Mouse (Mus musculus): Measurements from ENCODE around the gene Exosc7.

The Exosc7 gene

DNA sequence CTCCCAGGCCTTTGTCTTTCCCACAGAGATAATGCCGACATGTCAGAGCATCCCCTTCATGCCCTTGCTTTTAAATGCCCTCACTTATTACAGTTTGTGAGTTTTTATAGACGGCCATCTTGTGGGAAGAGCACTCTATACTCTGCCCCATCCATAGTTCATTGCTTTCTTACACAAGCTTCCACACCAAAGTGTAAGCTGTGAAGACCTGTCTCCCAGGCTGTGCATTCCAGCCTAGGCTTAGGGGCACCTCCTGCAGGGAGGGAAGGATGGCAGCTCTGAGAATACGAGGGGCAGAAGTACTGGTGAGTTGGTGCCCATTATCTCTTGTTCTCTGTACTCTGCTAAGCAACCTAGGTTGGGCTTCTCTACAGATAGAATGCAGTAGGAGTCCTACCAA lies 20.0 kb downstream of the Exosc7 start:
- in situ Hi-C loops (cut with MboI; ENCODE audit: low pct_unique_long_range_greater_than_20kb in 1 of 2, low sequenced_read_pairs in 2 of 2, unreplicated experiment in 1 of 2) = no loop called here

DNA sequence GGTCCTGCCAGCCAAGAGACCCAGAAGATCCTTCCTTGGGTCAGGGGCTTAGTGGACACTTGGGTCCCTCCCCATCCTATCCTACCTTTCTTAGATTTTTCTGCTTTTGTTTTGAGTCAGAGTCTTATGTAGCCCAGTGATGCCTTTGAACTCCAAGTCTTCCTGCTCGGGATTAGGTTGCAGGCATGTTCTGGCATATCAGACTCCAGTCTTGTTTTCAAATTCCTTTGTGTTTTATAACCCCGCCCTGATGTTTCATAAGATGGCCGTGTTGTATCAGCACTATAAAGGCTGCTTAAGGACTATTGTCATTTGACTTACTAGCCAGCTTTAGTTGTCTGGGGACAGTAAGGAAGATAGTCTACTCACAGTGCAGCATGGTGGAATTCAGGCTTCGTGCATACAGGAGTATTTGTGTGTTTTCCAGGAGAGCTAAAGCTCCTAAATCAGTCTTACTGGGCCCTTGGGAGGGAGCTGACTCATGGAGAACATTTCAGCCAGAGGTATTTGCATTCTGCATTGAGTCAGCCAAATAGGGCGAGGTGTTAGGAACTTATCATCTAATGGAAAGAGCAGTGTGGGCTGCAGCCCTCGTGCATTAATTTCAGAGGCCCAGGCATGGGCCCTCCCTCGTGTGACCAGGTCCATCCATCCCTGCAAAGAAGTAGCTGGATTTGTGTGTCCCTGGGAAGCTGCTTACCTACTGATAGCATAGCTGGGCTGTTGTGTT lies 24.1 kb downstream of the Exosc7 start:
- in situ Hi-C loops (cut with MboI; ENCODE audit: low pct_unique_long_range_greater_than_20kb in 1 of 2, low sequenced_read_pairs in 2 of 2, unreplicated experiment in 1 of 2) = no loop called here

DNA sequence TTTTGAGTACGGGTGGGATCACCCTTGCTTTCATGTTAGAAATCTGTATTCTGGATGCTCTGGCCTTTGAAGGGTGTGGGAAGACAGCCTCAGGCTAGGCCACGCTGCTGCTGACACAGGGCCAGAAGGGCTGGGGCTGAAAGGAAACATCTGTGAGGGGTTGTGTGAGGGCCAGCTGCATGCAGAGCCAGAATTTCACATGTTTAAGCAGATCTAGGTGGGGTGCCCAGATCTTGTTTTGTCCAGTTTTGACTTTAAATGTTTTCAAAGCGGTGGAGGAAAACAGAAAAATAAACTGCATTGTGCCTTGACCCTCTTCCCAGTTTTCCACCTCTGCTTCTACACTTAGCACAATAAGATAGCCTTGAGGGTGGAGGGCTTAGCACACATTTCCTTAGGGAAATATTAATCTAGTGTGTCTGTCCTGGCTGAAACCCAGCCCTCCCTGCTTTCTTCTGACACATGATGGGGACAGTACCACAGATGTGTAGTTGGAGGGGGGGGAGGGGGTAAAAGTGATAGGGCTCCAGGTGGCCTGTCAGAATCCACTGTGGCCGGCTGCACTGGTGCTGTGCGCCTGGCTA lies 26.0 kb downstream of the Exosc7 start:
- in situ Hi-C loops (cut with MboI; ENCODE audit: low pct_unique_long_range_greater_than_20kb in 1 of 2, low sequenced_read_pairs in 2 of 2, unreplicated experiment in 1 of 2) = no loop called here

DNA sequence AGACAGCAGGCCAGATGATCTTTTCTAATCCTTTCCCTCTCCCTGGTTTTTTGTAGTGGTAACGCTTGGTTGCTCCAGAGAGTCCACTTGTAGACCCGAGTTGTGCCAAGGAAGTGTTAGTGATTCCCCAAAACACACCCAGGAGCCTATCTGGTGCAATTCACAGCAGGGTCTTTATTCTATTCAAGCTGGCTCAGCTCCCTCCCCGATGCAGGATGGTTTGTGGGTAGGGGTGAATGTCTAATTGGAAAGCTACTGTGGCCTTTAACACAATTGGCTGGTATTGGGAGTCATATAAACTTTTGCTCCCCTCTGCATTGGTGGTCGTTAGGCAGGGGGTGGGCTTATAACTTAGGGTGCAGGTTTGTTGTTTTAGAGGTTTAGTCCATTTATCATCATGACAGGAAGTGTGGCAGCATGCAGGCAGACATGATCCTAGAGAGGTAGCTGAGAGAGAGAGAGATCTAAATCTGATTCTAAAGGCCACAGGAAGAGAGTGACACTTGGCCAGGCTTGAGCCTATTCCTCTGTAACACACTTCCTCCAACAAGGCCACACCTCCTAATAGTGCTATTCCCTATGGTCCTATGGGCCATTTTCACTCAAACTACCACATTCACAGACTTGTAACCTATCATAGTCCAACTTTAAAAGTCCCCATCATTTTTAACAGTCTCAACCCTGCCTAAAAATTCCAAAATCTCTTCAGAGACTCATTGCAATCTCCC lies 27.0 kb downstream of the Exosc7 start:
- in situ Hi-C loops (cut with MboI; ENCODE audit: low pct_unique_long_range_greater_than_20kb in 1 of 2, low sequenced_read_pairs in 2 of 2, unreplicated experiment in 1 of 2) = no loop called here

DNA sequence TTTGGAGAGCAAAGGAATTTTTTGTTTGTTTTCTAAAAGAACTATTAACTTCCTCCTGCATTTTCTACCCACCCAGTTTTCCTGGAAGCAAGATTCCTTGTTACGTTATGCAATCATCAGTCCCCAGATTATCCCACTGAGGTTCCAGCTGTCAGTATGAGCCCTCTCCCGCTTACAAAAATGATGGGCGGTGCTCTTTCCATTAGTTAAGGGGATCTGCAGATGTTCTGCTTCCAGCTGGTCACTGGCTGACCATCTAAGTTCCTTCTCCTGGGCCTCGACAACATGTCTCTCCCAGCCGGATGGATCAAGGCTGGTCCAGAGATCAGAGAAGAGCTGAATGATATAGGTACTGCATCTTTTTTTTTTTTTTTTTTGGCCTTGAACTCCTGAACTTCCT lies 35.4 kb downstream of the Exosc7 start:
- in situ Hi-C loops (cut with MboI; ENCODE audit: low pct_unique_long_range_greater_than_20kb in 1 of 2, low sequenced_read_pairs in 2 of 2, unreplicated experiment in 1 of 2) = no loop called here

DNA sequence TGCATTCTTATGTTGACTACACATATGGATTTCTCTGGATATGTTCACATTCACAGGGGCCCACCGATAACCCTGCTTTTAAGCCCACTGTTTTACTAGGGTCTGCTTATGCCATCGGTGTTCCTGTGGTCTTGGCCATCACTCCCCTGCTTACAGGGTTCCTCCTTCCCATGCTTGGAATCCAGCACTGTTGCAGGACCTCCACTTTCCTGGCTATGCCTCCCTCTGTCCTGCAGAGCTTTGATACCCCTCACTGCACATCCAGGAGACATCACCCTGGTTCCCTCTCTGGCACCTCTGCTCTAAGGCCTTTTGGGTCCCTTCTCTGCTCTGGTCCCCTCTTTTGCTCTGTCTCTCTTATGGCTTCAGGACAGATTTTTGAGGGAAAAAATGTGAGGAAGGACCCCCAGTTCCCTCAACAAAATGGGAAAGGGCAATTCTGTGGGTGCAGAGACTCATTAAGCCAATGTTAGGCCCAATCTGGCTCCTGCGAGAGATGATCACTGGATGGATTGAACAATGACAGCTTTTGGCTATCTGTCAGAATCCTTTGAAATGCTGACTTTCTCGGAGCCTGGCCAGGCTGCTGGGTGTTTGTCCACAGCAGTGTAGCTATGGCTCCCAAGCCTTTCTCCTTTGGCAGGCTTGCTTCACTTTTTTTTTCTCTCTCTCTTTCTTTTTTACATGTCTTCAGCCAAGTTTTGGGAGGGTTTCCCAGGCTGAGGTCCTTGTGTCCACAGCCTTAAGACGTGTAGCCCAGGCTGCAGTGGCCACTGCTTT lies 37.4 kb downstream of the Exosc7 start, which contains the start of gene Clec3b:
TSS of gene Clec3b (plus strand) at position 706 of the 780 bp plus-strand sequence.
- in situ Hi-C loops (cut with MboI; ENCODE audit: low pct_unique_long_range_greater_than_20kb in 1 of 2, low sequenced_read_pairs in 2 of 2, unreplicated experiment in 1 of 2) = loop anchor here in 1 of 2 experiments (25.0 kb wide), 1 partner anchor 362 kb away; no protein-coding TSS in a partner anchor

DNA sequence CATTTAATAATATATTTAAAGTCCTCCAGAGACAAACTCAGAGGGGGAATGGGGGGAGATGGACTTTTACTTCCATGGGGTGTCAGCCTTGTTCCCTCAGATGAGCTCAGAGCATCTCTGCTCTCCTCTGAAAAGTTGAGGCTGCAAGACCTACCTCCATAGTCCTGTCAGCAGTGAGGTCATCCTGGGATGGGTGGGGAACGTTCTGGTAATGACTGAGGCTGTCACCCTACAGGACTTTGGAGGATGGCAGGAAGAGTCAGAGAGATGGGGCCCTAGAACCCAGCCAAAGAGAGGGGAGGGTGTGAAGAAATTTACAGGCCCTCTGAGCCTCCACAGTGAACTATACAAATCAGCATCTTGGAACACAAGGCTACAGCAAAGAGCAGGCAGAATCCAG lies 38.5 kb downstream of the Exosc7 start:
- in situ Hi-C loops (cut with MboI; ENCODE audit: low pct_unique_long_range_greater_than_20kb in 1 of 2, low sequenced_read_pairs in 2 of 2, unreplicated experiment in 1 of 2) = loop anchor here in 1 of 2 experiments (25.0 kb wide), 1 partner anchor 361 kb away; no protein-coding TSS in a partner anchor

DNA sequence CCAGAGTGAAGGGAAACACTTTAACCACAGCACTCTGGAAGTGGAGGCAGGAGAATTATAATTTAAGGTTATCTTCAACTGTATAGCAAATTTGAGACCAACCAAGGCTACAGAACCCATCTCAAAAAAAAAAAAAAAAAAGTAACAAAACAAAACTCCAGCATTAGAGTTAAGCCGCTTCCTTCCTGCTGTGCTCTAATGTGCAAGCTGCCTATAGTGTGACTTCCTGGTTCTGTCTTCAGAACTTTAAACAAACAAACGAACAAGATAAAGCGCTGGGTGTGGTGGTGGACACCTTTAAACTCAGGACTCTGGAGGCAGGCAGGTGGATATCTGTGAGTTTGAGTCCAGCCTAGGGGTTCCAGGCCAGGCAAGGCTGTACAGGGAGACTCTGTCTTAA lies 39.0 kb downstream of the Exosc7 start:
- in situ Hi-C loops (cut with MboI; ENCODE audit: low pct_unique_long_range_greater_than_20kb in 1 of 2, low sequenced_read_pairs in 2 of 2, unreplicated experiment in 1 of 2) = loop anchor here in 1 of 2 experiments (25.0 kb wide), 1 partner anchor 360 kb away; no protein-coding TSS in a partner anchor

DNA sequence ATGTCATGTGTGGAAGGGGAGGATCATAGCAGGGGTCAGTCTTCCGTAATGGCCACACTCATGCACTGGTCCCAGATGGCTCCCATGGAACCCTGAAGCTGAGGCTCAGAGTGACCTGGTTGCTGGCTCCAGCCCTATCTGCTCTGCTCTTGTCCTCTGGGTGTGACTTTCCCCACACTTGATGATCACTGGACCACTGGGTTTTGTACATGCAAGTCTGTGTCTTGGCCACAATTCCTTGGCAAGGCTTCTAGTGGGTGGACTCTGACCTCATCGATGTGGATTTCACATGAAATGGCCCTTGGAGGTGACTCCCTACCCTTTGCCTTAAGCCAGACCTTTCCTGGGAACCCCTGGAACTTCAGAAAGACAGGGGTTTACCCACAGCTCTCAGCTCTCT lies 40.1 kb downstream of the Exosc7 start:
- in situ Hi-C loops (cut with MboI; ENCODE audit: low pct_unique_long_range_greater_than_20kb in 1 of 2, low sequenced_read_pairs in 2 of 2, unreplicated experiment in 1 of 2) = loop anchor here in 1 of 2 experiments (25.0 kb wide), 1 partner anchor 359 kb away; no protein-coding TSS in a partner anchor

DNA sequence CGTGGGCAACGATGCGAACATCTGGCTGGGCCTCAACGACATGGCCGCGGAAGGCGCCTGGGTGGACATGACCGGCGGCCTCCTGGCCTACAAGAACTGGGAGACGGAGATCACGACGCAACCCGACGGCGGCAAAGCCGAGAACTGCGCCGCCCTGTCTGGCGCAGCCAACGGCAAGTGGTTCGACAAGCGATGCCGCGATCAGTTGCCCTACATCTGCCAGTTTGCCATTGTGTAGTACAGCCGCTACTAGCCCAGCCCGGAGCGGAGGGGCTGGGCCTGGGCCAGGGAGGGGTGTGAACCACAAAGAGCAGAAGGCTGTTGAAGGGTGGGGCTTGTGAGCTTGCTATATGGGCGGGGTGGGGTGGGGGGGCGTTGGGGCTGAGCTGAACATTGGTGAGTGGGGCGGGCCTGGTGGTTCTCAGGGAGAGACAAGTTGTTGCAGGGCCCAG lies 43.9 kb downstream of the Exosc7 start:
- in situ Hi-C loops (cut with MboI; ENCODE audit: low pct_unique_long_range_greater_than_20kb in 1 of 2, low sequenced_read_pairs in 2 of 2, unreplicated experiment in 1 of 2) = loop anchor here in 1 of 2 experiments (25.0 kb wide), 1 partner anchor 355 kb away; no protein-coding TSS in a partner anchor

DNA sequence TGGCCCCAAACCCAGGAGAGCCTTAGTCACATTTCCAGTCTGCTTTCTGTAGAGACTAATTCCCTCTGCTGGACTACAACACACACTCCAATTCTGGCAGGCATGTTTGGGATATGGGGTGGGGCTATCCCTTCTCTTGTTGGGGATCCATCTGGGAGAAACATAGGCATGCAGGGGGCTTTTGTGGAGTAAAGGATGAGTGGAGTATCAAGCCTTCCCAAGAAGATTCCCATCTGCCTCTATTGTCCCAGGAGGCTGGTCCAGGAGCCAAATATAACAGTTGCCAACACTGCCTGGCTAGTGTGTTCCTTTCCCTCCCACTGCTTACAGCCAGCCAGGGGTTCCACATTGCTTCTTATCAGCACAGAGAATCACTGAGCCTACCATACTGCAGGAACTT lies 44.7 kb downstream of the Exosc7 start:
- in situ Hi-C loops (cut with MboI; ENCODE audit: low pct_unique_long_range_greater_than_20kb in 1 of 2, low sequenced_read_pairs in 2 of 2, unreplicated experiment in 1 of 2) = loop anchor here in 1 of 2 experiments (25.0 kb wide), 1 partner anchor 355 kb away; no protein-coding TSS in a partner anchor

DNA sequence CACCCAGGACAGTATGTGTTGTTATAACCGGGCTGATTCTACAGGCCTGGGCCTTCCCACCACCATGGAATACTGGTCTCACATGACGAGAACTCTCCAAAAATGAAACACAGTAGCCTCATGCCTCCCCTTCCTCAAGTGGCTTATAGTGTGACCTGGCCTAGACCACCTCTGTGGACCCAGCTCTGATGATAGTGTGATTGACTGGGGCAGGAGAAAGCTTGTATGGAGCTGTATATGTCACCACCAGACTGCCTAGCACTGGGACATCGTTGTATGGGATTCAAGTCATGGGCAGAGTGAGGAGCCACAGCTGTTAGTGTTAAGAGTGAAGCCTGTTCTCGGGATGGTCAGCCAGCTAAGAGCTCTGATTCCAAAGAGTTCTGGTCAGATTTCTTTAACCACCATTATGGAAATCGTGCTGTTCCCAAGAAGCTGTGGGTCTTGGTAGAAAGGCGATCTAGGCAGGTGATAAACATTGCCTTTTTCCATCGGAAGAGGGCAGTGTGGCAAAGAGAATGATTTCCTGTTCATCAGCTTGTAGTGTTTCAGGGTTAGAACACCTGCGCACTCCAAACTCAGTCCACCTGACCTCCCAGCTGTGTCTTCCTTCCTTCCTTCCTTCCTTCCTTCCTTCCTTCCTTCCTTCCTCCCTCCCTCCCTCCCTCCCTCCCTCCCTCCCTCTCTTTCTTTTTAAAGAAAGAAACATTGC lies 45.3 kb downstream of the Exosc7 start:
- in situ Hi-C loops (cut with MboI; ENCODE audit: low pct_unique_long_range_greater_than_20kb in 1 of 2, low sequenced_read_pairs in 2 of 2, unreplicated experiment in 1 of 2) = loop anchor here in 1 of 2 experiments (25.0 kb wide), 1 partner anchor 354 kb away; no protein-coding TSS in a partner anchor

DNA sequence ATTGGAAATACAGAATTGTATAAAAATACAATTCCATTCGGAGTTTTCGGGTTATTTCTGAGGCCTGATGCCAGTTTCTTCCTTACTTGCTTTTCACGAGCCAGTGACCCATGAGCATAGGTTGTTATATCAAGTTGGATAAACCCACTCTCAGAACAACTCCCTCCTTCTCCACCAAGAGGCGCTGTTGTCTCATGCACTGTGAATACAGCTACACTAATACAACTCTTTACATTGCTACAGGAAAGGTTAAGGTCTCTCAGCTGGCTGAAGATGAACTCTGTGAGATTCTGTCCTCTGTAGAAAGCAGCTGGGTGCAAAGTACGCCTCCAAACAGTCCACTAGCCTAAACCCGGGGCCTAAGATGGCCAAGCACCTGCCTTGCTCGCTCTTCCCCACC lies 46.3 kb downstream of the Exosc7 start:
- in situ Hi-C loops (cut with MboI; ENCODE audit: low pct_unique_long_range_greater_than_20kb in 1 of 2, low sequenced_read_pairs in 2 of 2, unreplicated experiment in 1 of 2) = loop anchor here in 1 of 2 experiments (25.0 kb wide), 1 partner anchor 353 kb away; no protein-coding TSS in a partner anchor

DNA sequence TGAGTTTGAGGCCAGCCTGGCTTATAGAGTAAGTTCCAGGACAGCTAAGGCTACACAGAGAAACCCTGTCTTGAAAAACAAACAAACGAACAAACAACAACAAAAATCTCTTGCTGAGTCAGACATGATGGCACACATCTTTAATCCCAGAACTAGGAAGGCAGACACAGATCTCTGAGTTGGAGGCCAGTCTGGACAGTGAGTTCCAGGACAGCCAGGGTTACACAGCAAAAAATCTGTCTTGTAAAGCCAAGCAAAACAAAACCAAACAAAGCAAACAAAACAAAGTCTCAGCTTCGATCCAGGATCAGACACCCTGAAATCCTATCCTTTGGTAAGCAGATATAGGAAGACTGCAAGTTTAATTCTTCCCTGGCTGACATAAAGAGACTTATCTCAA lies 48.8 kb downstream of the Exosc7 start:
- in situ Hi-C loops (cut with MboI; ENCODE audit: low pct_unique_long_range_greater_than_20kb in 1 of 2, low sequenced_read_pairs in 2 of 2, unreplicated experiment in 1 of 2) = loop anchor here (5.0 to 25.0 kb wide), 3 partner anchors 91 to 351 kb away; no protein-coding TSS in a partner anchor

DNA sequence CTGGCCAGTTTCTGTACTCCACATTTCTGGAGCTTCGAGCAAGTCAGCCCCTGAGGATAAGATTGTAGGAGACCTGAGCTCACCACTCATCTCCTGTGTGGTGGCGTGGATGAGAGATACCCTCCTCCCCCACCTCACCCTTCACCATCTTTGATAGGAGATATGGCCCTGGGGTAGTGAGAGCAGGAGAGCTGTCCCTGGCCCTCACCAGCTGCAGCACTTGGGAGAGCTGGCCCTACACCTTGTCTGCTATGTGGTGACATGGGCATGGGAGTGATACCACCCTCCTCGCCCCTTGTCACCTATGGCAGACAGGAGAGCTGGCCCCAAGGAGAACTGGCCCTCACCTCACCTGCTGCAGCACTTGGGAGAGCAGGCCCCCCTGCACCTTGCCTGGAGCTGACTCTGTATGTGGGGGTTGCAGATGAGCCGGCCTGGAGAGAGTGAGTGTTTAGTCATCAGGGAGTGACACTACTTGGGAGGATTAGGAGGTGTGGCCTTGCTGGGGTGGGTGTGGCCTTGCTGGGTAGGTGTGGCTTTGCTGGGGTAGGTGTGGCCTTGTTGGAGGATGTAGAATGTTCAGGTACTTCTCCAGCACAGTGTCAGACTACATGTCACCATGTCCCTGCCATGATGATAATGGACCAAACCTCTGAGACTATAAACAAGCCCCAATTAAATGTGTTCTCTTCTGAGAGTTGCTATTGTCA lies 50.1 kb downstream of the Exosc7 start:
- in situ Hi-C loops (cut with MboI; ENCODE audit: low pct_unique_long_range_greater_than_20kb in 1 of 2, low sequenced_read_pairs in 2 of 2, unreplicated experiment in 1 of 2) = loop anchor here (5.0 to 25.0 kb wide), 3 partner anchors 89 to 349 kb away; no protein-coding TSS in a partner anchor

DNA sequence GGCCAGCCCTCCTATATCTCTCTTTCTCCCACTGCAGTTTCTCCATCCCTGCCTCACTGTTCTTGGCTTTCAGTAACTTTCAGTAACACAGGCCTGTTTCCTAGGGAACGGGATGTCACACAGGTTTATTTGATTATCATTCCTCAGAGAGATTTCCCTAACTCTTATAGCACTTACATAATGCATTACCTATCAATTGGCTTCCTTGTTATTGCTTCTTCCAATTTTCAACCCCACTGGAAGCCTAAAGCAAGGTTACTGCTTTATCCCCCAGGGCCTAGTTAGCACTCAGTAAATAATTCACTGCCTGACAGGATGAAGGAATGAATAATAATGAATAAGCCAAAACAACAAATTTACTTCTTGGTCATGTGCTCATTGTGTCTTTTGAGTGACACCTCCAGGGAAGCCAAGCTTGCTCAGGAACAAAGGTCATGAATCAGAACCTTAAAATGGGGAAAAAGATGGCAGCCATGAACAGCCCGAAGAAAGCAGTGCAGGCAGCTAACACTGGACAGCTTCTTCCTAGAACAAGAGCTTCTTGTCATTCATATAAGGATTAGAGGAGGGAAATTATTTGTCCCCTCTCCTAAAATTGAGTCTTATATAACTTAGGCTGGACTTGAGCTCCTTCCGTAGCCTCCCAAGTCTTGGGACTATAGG lies 52.9 kb downstream of the Exosc7 start:
- in situ Hi-C loops (cut with MboI; ENCODE audit: low pct_unique_long_range_greater_than_20kb in 1 of 2, low sequenced_read_pairs in 2 of 2, unreplicated experiment in 1 of 2) = loop anchor here (10.0 to 25.0 kb wide), 2 partner anchors 289 to 346 kb away; no protein-coding TSS in a partner anchor
